Mouse (Mus musculus) intestine, embryonic 14.5 days (tissue): ENCODE results near the gene Foxa1. TPM values are rescaled to one million over a fixed set of nuclear protein-coding genes. Genes with fewer than 3 reads are reported as not detected.

ENCODE experiments used
- ATAC-seq: fragments of 200-750 bp; cut with Nextera tagmentation; replicated peaks from 2 replicates; pipeline ENCODE4 v1.8.0; 2017; ENCODE audit warnings: low read depth, moderate number of reproducible peaks, moderate TSS enrichment, moderate library complexity; ENCODE audit not compliant: low FRiP score, low TSS enrichment
- DNase-seq: peaks from one replicate; pipeline ENCODE4 v3.0.0-alpha.2; 2018; ENCODE audit warnings: low spot score
- H3K27ac ChIP-seq: fragments of 300-500 bp; sonication (generic); 2 replicates; pipeline ENCODE4 v1.5.1; 2014; ENCODE audit warnings: low read depth, mild to moderate bottlenecking, control low read depth
- H3K27me3 ChIP-seq: fragments of 300-500 bp; sonication (generic); replicated peaks from 2 replicates; pipeline ENCODE4 v1.6.1; 2014; ENCODE audit warnings: low read length, control low read depth; ENCODE audit not compliant: control insufficient read depth, insufficient read depth
- H3K36me3 ChIP-seq: fragments of 300-500 bp; sonication (generic); 2 replicates; pipeline ENCODE4 v1.6.1; 2014; ENCODE audit warnings: low read length, control low read depth; ENCODE audit not compliant: control insufficient read depth, insufficient read depth
- H3K4me1 ChIP-seq: fragments of 300-500 bp; sonication (generic); replicated peaks from 2 replicates; pipeline ENCODE4 v1.6.1; 2014; ENCODE audit warnings: low read length, control low read depth, mixed read lengths; ENCODE audit not compliant: control insufficient read depth, insufficient read depth
- H3K4me2 ChIP-seq: fragments of 300-500 bp; sonication (generic); 2 replicates; pipeline ENCODE4 v1.6.1; 2014; ENCODE audit warnings: low read length
- H3K4me3 ChIP-seq: fragments of 300-500 bp; sonication (generic); 2 replicates; pipeline ENCODE4 v1.5.1; 2014; ENCODE audit warnings: low read depth, low read length, control low read depth, mixed read lengths
- H3K9ac ChIP-seq: fragments of 300-500 bp; sonication (generic); 2 replicates; pipeline ENCODE4 v1.6.1; 2014; ENCODE audit warnings: mild to moderate bottlenecking, low read length
- H3K9me3 ChIP-seq: fragments of 300-500 bp; sonication (generic); 2 replicates; pipeline ENCODE4 v1.6.1; 2016; ENCODE audit warnings: low read length, control low read depth; ENCODE audit not compliant: control insufficient read depth
- whole genome bisulfite sequencing: fragments of 180-500 bp; shearing (Covaris S2); extraction: QIAGEN DNeasy Blood & Tissue Kit; methylation state at CpG from one replicate; pipeline ENCODE4 v1.1.7; 2014; 5-methylcytosine and 5-hydroxymethylcytosine counted together
- polyA plus RNA-seq: library from polyadenylated mRNA; unstranded; fragments of >200 nt; fragmentation: Nextera tagmentation; extraction: Ambion mirVana; gene quantifications from 2 replicates; pipeline ENCODE4 v1.2.1, GENCODE M21; 2014

The Foxa1 gene
- 8.3 and 8.4 TPM in 2 replicates for polyA plus RNA-seq

DNA sequence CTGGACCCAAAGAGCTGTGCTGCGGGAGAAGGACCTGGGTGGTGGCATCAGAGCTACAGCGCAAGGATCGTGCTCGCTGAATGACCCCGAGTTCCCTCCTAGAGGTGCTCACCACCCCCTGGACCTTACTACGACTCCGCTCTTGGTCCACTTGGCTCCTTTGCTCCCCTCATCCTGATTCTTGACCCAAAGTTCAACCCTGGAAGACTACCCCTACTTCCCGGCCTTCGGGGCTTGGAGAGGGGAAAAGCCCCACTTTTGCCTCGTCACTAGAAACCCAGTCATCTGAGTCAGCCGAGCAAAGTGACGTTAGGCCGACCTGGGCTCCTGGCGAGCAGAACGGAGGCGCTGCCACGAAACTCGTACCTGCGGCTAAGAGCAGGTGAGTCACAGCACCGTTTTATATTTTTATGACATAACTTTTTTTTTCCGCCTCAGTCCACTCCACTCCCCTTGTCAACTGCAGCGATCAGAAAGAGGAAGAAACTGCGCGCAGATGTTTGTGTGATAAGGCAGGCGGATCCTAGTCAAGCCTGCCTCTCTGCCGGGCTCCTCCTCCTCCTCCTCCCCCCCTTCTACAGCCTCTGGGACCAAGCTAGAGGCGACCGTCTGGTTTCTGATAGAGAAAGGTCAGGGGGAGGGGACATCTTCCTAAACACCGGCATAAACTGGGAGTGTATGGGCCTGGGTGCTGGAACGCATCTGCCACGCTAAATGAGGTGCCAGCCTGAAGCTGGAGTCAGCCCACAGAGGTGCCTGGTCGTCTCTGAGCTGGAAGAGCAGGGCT is at the start of gene Foxa1:
Gene Foxa1 (minus strand): TSS at position 502 of the 787 bp plus-strand sequence.
- ATAC-seq (peak; percentile 57), DNase-seq (peak; percentile 80)
- H3K9me3 ChIP-seq = no peaks in the 10 kb centered on the region
- peak within 1 kb of the TSS; percentile 63 for H3K4me2 ChIP-seq
- H3K4me1 ChIP-seq = 0 out of 2 replicates have a peak, but pooled peaks cover 6% of the 10 kb centered on the region
- H3K9ac ChIP-seq = peak within 1 kb of the TSS; percentile 65
- WGBS = 1% methylated on average over 32 of the region's 32 CpGs
- H3K4me3 ChIP-seq = peak within 1 kb of the TSS; percentile 52
- H3K27me3 ChIP-seq = peaks cover 99% of the 10 kb centered on the region
- no peaks in the 10 kb centered on the region for H3K36me3 ChIP-seq
- H3K27ac ChIP-seq = peak within 1 kb of the TSS; percentile 81

DNA sequence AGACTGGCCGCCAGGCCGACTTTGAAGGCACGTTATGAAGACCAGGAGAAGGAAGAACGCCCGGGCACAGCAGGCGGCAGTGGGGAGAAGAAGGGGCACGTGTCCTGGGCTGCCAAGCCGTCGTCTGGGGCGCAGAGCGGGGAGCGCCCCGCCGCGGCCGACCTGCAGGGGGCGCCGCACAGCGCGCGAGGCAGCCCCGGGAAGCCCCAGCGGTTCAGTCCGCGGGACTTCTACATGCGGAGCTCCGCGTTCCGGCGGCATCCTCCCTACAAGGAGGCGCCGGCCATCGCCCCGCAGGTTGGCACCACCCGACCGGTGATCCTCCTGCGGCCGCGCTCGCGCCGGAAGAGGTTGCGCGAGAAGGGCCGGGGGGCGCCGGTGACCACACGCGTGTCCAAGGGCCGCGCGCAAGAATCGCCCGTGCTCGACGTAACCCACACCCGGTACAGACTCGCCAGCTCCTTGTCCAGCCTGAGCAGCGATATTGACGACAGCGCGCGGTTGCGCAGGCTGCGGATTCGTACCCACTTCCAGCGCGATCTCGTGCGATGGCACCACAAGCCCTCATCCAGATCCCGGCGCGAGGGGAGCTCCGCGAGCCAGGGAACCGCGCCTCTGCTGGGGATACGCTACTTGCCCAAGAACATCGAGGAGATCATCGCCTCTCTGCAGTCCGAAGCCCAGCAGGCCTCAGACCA is 29.4 kb upstream of the Foxa1 start:
- Histone ChIP-seq H3K4me1 (no peaks in the 10 kb centered on the region; the same call in 1 of the 2 replicates), H3K9ac (peak overlapping the region; percentile 52), H3K9me3 (no peaks in the 10 kb centered on the region), H3K4me2 (peak overlapping the region; percentile 81), H3K27ac (no peak overlapping the region), H3K4me3 (peak overlapping the region; percentile 46), H3K36me3 (no peaks in the 10 kb centered on the region), H3K27me3 (peaks cover 23% of the 10 kb centered on the region)
- DNase-seq = peak; percentile 81
- peak; percentile 89 for ATAC-seq
- 2% methylated on average over 78 of the region's 81 CpGs for WGBS

DNA sequence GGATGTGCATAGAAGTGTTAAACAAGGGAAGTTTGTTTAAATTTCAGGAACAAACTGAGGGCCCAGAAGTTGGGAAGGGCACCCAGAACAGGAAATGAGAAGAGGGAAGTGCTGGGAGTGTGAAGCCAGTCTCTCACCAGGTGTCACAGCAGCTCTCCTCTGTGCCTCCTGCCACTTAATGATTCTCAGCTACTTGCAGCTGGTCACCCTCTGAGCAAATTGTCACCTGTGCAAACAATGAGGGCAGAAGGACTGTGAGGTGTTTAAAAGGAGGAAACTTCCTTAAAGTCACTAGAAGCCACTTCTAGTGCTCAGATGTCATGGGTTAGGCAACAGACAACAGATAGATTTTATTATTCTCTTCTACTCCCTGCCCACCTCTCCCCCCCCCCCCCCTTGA is 25.7 kb upstream of the Foxa1 start:
- Histone ChIP-seq H3K4me2 (peak overlapping the region; percentile 23; the same call in 1 of the 2 replicates), H3K9me3 (no peaks in the 10 kb centered on the region), H3K4me1 (no peaks in the 10 kb centered on the region; the same call in 1 of the 2 replicates), H3K9ac (no peak overlapping the region), H3K27ac (no peak overlapping the region), H3K36me3 (no peaks in the 10 kb centered on the region), H3K27me3 (peaks cover 23% of the 10 kb centered on the region), H3K4me3 (no peak overlapping the region)
- peak; percentile 64 for ATAC-seq
- DNase-seq = no peak

DNA sequence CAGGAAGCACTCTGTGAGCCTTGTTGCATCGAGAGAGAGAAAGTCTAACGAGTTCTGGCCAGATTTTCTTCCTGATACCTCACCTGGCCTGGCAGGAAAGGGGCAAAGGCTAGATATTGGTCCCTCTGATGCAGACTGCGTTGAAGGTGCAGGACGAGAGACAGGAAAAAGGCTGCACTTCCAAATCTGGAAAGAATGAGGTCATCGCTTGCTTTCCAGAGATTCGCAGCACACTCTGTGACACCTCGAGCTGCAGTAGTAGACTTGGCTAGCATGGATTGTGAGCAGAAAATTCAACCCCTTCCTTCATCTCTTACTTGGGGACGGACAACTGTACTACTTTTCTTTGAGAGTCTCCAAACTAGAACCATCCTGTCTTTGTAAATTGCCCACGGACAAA is 25.1 kb upstream of the Foxa1 start:
- Histone ChIP-seq H3K4me2 (peak overlapping the region; percentile 23; the same call in 1 of the 2 replicates), H3K27ac (no peak overlapping the region), H3K4me3 (no peak overlapping the region), H3K27me3 (peaks cover 22% of the 10 kb centered on the region), H3K4me1 (no peaks in the 10 kb centered on the region; the same call in 1 of the 2 replicates), H3K9ac (no peak overlapping the region), H3K9me3 (no peaks in the 10 kb centered on the region), H3K36me3 (no peaks in the 10 kb centered on the region)
- WGBS = 21% methylated on average over 9 of the region's 9 CpGs
- ATAC-seq = no peak; the same call in 1 of the 2 replicates
- no peak for DNase-seq

DNA sequence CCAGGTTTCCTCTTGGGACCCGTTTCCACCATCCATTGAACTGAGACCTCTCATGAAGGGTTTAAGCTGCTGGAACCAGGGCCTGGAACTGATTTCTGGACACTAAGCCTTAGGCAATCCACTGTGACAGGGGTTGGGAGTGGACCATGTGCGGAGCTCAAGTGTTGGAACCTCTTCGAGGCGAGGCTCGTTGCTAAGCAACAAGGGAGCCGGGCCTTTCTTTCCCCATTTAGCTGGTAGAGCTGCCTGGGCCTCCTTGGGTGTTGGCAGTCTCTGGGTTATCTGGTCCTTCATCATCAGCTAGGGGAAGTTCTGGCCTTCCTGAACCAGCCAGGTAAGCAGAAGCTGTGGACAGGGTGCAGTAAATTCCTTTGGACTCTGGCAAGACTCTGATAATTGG is 17.2 kb upstream of the Foxa1 start, which contains the start of gene Ttc6:
Gene Ttc6 (plus strand): TSS at position 205 of the 400 bp plus-strand sequence.
- Histone ChIP-seq H3K36me3 (no peaks in the 10 kb centered on the region), H3K27ac (no peak within 1 kb of the TSS), H3K4me1 (no peaks in the 10 kb centered on the region), H3K27me3 (no peaks in the 10 kb centered on the region), H3K4me2 (no peak within 1 kb of the TSS), H3K4me3 (no peak within 1 kb of the TSS), H3K9me3 (no peaks in the 10 kb centered on the region; the same call in 1 of the 2 replicates), H3K9ac (no peak within 1 kb of the TSS)
- WGBS = 73% methylated on average over 6 of the region's 6 CpGs
- ATAC-seq = no peak
- no peak for DNase-seq

DNA sequence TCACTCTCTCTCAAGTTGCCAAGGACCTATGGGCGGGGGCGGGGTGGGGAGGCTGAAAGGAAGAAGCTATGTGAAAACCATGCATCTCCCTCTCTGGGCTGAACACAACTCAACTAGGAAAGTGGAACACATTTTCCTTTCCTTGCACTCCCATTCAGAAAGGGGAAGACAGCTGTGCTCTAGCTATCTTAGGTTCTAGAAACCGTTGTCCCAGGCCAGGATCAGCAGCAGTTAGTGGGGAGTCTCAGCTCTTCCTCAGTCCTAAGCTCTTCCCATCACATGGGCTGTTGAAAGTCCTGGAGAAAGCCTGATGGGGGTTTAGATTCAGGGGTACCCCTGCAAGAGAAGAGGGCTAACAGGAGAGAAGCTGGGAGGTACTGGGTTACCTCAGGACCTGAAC is 7.4 kb upstream of the Foxa1 start:
- Histone ChIP-seq H3K4me2 (no peak overlapping the region), H3K27me3 (peaks cover 76% of the 10 kb centered on the region), H3K36me3 (no peaks in the 10 kb centered on the region), H3K9ac (no peak overlapping the region), H3K9me3 (no peaks in the 10 kb centered on the region), H3K4me1 (no peaks in the 10 kb centered on the region), H3K4me3 (no peak overlapping the region), H3K27ac (no peak overlapping the region)
- WGBS = 47% methylated on average over 3 of the region's 3 CpGs
- ATAC-seq = no peak
- no peak for DNase-seq

DNA sequence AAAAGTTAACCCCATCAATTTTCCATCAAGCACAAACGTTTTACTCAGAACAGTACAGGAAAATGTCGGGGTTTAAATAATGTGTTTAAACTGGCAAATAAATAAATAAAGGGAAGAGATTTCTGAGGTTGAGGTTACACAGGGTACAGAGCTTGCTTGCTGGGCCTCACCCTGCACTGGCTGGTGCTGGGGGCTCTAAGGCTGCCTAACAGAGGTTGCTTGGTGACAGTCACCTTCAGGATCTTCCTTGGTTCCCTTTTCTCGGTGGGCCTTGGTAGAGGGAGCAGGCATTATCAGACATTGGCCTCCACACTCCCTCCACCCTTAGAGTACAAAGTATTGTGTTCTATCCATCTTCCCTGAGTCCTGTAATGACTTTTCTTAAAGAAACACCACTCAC is 5.6 kb upstream of the Foxa1 start:
- H3K9ac ChIP-seq = no peak overlapping the region
- no peaks in the 10 kb centered on the region for H3K36me3 ChIP-seq
- WGBS = 6% methylated on average over 3 of the region's 3 CpGs
- no peak overlapping the region for H3K4me2 ChIP-seq
- ATAC-seq = no peak
- no peak overlapping the region for H3K4me3 ChIP-seq
- H3K4me1 ChIP-seq = no peaks in the 10 kb centered on the region
- no peak for DNase-seq
- H3K27me3 ChIP-seq = peaks cover 94% of the 10 kb centered on the region
- no peak overlapping the region for H3K27ac ChIP-seq
- H3K9me3 ChIP-seq = no peaks in the 10 kb centered on the region

DNA sequence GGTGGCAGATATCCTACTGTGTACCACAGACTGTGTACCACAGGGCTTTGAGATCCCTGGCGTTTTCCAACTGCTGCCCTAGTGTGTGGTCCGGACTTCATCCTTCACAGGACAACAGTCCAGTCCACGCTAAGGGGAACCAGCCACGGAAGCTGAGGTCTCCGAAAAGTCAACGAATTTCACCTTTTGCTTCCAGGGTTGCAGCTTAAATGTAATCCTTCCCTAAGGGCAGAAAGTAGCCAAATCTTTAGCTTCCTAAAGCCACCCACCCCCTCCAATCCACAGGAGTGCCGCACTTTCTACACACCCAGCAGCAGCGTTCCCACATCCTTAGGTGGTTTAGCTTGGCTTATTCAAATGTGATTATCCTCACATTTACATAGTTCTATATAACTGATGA is 4.2 kb upstream of the Foxa1 start:
- Histone ChIP-seq H3K36me3 (no peaks in the 10 kb centered on the region), H3K27ac (no peak overlapping the region), H3K4me1 (no peaks in the 10 kb centered on the region), H3K4me3 (peak overlapping the region; percentile 27; the same call in 1 of the 2 replicates), H3K9me3 (no peaks in the 10 kb centered on the region), H3K9ac (peak overlapping the region; percentile 37; the same call in 1 of the 2 replicates), H3K4me2 (peak overlapping the region; percentile 35), H3K27me3 (peaks cover 100% of the 10 kb centered on the region)
- DNase-seq = no peak
- 9% methylated on average over 8 of the region's 8 CpGs for WGBS
- no peak for ATAC-seq
